Comparison of ENCODE assay signal across 14 mouse cellular contexts in genomic region chr17:67864363-67864762, GRCm38 (mm10).
"Had no signal": no experiment of that assay in that cellular context is flagged by ENCODE, and none has a peak within 500 bp of the region (broad histone marks: within the 10 kb centered on the region; RNA-seq: fewer than 3 reads in every experiment).

No protein-coding gene starts in this region.

- H3K4me3 ChIP-seq: kidney, embryonic 15.5 days; midbrain, embryonic 12.5 days; neural tube, embryonic 13.5 days; stomach, embryonic 15.5 days had no signal

- H3K9me3 ChIP-seq: kidney, embryonic 15.5 days; midbrain, embryonic 12.5 days; neural tube, embryonic 13.5 days; stomach, embryonic 15.5 days had no signal

- H3K4me1 ChIP-seq: midbrain, embryonic 12.5 days; neural tube, embryonic 13.5 days; stomach, embryonic 15.5 days had no signal

- ATAC-seq: midbrain, embryonic 16.5 days had no signal

- H3K27ac ChIP-seq: kidney, embryonic 15.5 days; liver, embryonic 14.5 days; midbrain, embryonic 12.5 days; neural tube, embryonic 13.5 days; stomach, embryonic 15.5 days had no signal

- H3K27me3 ChIP-seq: kidney, embryonic 15.5 days; midbrain, embryonic 12.5 days; neural tube, embryonic 13.5 days; stomach, embryonic 15.5 days had no signal

- DNase-seq: kidney, postnatal 14 days; left cerebral cortex, postnatal 4 days; lung, adult 18-20 months; retina, postnatal 1 day; right cerebral cortex, postnatal 4 days; spleen, adult 18-20 months; thymus, adult 2 months; thymus, postnatal 25 days had no signal

- H3K9ac ChIP-seq: kidney, embryonic 15.5 days; liver, embryonic 14.5 days; midbrain, embryonic 12.5 days; neural tube, embryonic 13.5 days; stomach, embryonic 15.5 days had no signal

- H3K36me3 ChIP-seq: midbrain, embryonic 12.5 days had no signal

- H3K4me2 ChIP-seq: kidney, embryonic 15.5 days; midbrain, embryonic 12.5 days; neural tube, embryonic 13.5 days; stomach, embryonic 15.5 days had no signal
